Mouse (Mus musculus) MEL (cell line): ENCODE results near the gene Grb10.

ENCODE experiments used
- CTCF ChIP-seq, 3 experiments: IDR thresholded peaks in 2 of 3; conservative IDR thresholded peaks in 1 of 3; 2 replicates each; pipeline ENCODE4 v1.5.1; 2011 to 2012; ENCODE audit warnings: low read length in 3 of 3, low read depth in 2 of 3, mild to moderate bottlenecking in 2 of 3, improper control_type of control experiment in 1 of 3, inconsistent platforms in 1 of 3, mixed read lengths in 1 of 3, moderate library complexity in 1 of 3; ENCODE audit not compliant: control insufficient read depth in 1 of 3, insufficient read depth in 1 of 3, poor library complexity in 1 of 3, severe bottlenecking in 1 of 3
- POLR2A ChIP-seq, 2 experiments: IDR thresholded peaks; 2 replicates each; pipeline ENCODE4 v1.6.1; 2011 to 2012; ENCODE audit warnings: low read length in 2 of 2, mild to moderate bottlenecking in 2 of 2, control low read depth in 1 of 2, improper control_type of control experiment in 1 of 2, low read depth in 1 of 2, moderate library complexity in 1 of 2; ENCODE audit not compliant: control insufficient read depth in 1 of 2, insufficient read depth in 1 of 2, poor library complexity in 1 of 2
- TBP ChIP-seq: IDR thresholded peaks from 2 replicates; pipeline ENCODE4 v1.8.0; 2011; ENCODE audit warnings: low read depth, low read length, improper control_type of control experiment
- ZC3H11A ChIP-seq: IDR thresholded peaks from 2 replicates; pipeline ENCODE4 v1.6.1; 2012; ENCODE audit warnings: low read depth, mild to moderate bottlenecking, inconsistent platforms, low read length, improper control_type of control experiment

DNA sequence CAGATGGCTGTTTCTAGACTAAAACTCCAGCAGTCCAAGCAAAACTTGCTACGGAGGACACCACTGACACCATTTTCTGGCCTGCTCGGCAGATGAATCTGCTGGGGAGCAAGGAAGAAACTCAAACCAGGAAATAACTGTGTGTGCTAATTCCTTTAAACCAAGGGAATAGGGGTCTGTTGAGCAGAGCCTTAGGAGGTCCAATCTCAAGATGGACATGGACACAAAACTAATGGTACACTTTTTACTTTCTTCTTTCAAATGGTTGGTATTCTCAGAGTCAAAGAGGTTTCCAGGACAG, 80.5 kb downstream of the Grb10 start:
- TF ChIP-seq POLR2A (IDR thresholded peaks at IDR 0.05; ENCODE audit: control insufficient read depth in 1 of 2, insufficient read depth in 1 of 2, low read depth in 1 of 2, low read length in 2 of 2, poor library complexity in 1 of 2) (no peak), CTCF (IDR thresholded peaks at IDR 0.05 in 2 of 3, conservative IDR thresholded peaks at IDR 0.05 in 1 of 3; ENCODE audit: control insufficient read depth in 1 of 3, insufficient read depth in 1 of 3, low read depth in 2 of 3, low read length in 3 of 3, poor library complexity in 1 of 3, severe bottlenecking in 1 of 3) (no peak), ZC3H11A (no peak), TBP (no peak)
